Mouse (Mus musculus) CH12.LX (cell line): ENCODE data around the gene Trnt1. TPM values are rescaled to one million over a fixed set of nuclear protein-coding genes. Genes with fewer than 3 reads are reported as not detected.
A peak's percentile ranks its signal among the peaks of the same experiment; 100 is the strongest.

Experiments
- DNase-seq: peaks from one replicate; pipeline ENCODE4 v3.0.0-alpha.2; 2013; ENCODE audit errors: extremely low read depth
- H3K27ac ChIP-seq: 2 replicates; pipeline ENCODE4 v1.5.1; 2012; ENCODE audit warnings: low read depth, mild to moderate bottlenecking, control low read depth, moderate library complexity; ENCODE audit not compliant: insufficient read depth
- H3K27me3 ChIP-seq: replicated peaks from 2 replicates; pipeline ENCODE3; 2012; ENCODE audit warnings: inconsistent platforms
- H3K36me3 ChIP-seq, 2 experiments: replicated peaks in 1 of 2; 2 replicates each; pipeline versions ENCODE3 to v1.6.1; 2012; ENCODE audit warnings: inconsistent platforms in 1 of 2, low read length in 1 of 2, mild to moderate bottlenecking in 1 of 2, mixed read lengths in 1 of 2, moderate library complexity in 1 of 2; ENCODE audit not compliant: control insufficient read depth in 1 of 2, insufficient read depth in 1 of 2
- H3K4me1 ChIP-seq, 2 experiments: 2 replicates each; pipeline ENCODE4 v1.6.1; 2012; ENCODE audit warnings: inconsistent platforms in 1 of 2, moderate library complexity in 1 of 2; ENCODE audit not compliant: insufficient read depth in 2 of 2, control insufficient read depth in 1 of 2
- H3K4me2 ChIP-seq: 2 replicates; pipeline ENCODE4 v1.6.1; 2012; ENCODE audit warnings: low read depth, mild to moderate bottlenecking, control low read depth; ENCODE audit not compliant: poor library complexity, insufficient read depth, severe bottlenecking
- H3K4me3 ChIP-seq, 3 experiments: fragments of 150-350 bp in 1 of 3; sonication (generic) in 1 of 3; replicated peaks in 1 of 3; 2 replicates each; pipeline versions ENCODE3 to v1.5.1; 2011 to 2012; ENCODE audit warnings: low read depth in 2 of 3, low read length in 2 of 3, mild to moderate bottlenecking in 2 of 3, moderate library complexity in 2 of 3, control low read depth in 1 of 3, improper control_type of control experiment in 1 of 3, inconsistent platforms in 1 of 3, mixed read lengths in 1 of 3; ENCODE audit not compliant: poor library complexity in 1 of 3
- H3K79me2 ChIP-seq: replicated peaks from 2 replicates; pipeline ENCODE4 v1.6.1; 2012; ENCODE audit warnings: mild to moderate bottlenecking, moderate library complexity; ENCODE audit not compliant: control insufficient read depth, poor library complexity, insufficient read depth, severe bottlenecking; ENCODE audit errors: extremely low read depth
- H3K9ac ChIP-seq: 2 replicates; pipeline ENCODE4 v1.6.1; 2012; ENCODE audit warnings: low read depth, mild to moderate bottlenecking, control low read depth, moderate library complexity; ENCODE audit not compliant: insufficient read depth
- H3K9me3 ChIP-seq: replicated peaks from 2 replicates; pipeline ENCODE3; 2012; ENCODE audit warnings: low read length, inconsistent platforms, mixed read lengths
- BHLHE40 ChIP-seq: IDR thresholded peaks from 2 replicates; pipeline ENCODE4 v1.6.1; 2011; ENCODE audit warnings: mild to moderate bottlenecking, low read depth, low read length, improper control_type of control experiment
- CHD1 ChIP-seq: IDR thresholded peaks from 2 replicates; pipeline ENCODE4 v1.6.1; 2012; ENCODE audit warnings: low read depth, low read length, improper control_type of control experiment, inconsistent platforms
- CHD2 ChIP-seq: IDR thresholded peaks from 2 replicates; pipeline ENCODE4 v1.6.1; 2011; ENCODE audit warnings: low read length, improper control_type of control experiment
- CTCF ChIP-seq, 2 experiments: IDR thresholded peaks in 1 of 2; conservative IDR thresholded peaks in 1 of 2; 2 replicates each; pipeline ENCODE4 v1.5.1; 2011 to 2012; ENCODE audit warnings: low read depth in 2 of 2, low read length in 2 of 2, improper control_type of control experiment in 1 of 2, inconsistent platforms in 1 of 2, mild to moderate bottlenecking in 1 of 2, moderate library complexity in 1 of 2
- E2F4 ChIP-seq: IDR thresholded peaks from 2 replicates; pipeline ENCODE4 v1.6.1; 2011; ENCODE audit warnings: low read depth, low read length, improper control_type of control experiment; ENCODE audit not compliant: insufficient replicate concordance
- ELF1 ChIP-seq: IDR thresholded peaks from 2 replicates; pipeline ENCODE4 v1.6.1; 2014; ENCODE audit warnings: low read depth, mild to moderate bottlenecking, inconsistent platforms, low read length, improper control_type of control experiment
- EP300 ChIP-seq: IDR thresholded peaks from 2 replicates; pipeline ENCODE4 v1.6.1; 2011; ENCODE audit warnings: low read length, improper control_type of control experiment
- ETS1 ChIP-seq: conservative IDR thresholded peaks from 2 replicates; pipeline ENCODE4 v1.6.1; 2012; ENCODE audit warnings: low read depth, mild to moderate bottlenecking, inconsistent platforms, low read length, improper control_type of control experiment, moderate library complexity
- GABPA ChIP-seq: IDR thresholded peaks from 2 replicates; pipeline ENCODE4 v1.6.1; 2012; ENCODE audit warnings: low read depth, low read length, improper control_type of control experiment, inconsistent platforms; ENCODE audit not compliant: insufficient replicate concordance
- HCFC1 ChIP-seq: IDR thresholded peaks from 2 replicates; pipeline ENCODE4 v1.6.1; 2012; ENCODE audit warnings: low read depth, mild to moderate bottlenecking, inconsistent platforms, low read length, improper control_type of control experiment
- IRF4 ChIP-seq: IDR thresholded peaks from 2 replicates; pipeline ENCODE4 v1.6.1; 2014; ENCODE audit warnings: low read depth, mild to moderate bottlenecking, inconsistent platforms, low read length, improper control_type of control experiment
- JUN ChIP-seq: IDR thresholded peaks from 2 replicates; pipeline ENCODE4 v1.6.1; 2011; ENCODE audit warnings: low read depth, mild to moderate bottlenecking, low read length, improper control_type of control experiment, moderate library complexity; ENCODE audit not compliant: insufficient read depth
- JUND ChIP-seq: conservative IDR thresholded peaks from 2 replicates; pipeline ENCODE4 v1.6.1; 2011; ENCODE audit warnings: low read depth, low read length, improper control_type of control experiment
- KAT2A ChIP-seq: IDR thresholded peaks from 2 replicates; pipeline ENCODE4 v1.6.1; 2012; ENCODE audit warnings: low read length, improper control_type of control experiment, inconsistent platforms; ENCODE audit not compliant: insufficient replicate concordance
- MAFK ChIP-seq: IDR thresholded peaks from 2 replicates; pipeline ENCODE4 v1.6.1; 2011; ENCODE audit warnings: low read length, improper control_type of control experiment; ENCODE audit not compliant: insufficient replicate concordance
- MAX ChIP-seq: IDR thresholded peaks from 2 replicates; pipeline ENCODE4 v1.6.1; 2011; ENCODE audit warnings: low read length, improper control_type of control experiment
- MAZ ChIP-seq: IDR thresholded peaks from 2 replicates; pipeline ENCODE4 v1.6.1; 2012; ENCODE audit warnings: low read depth, mild to moderate bottlenecking, inconsistent platforms, low read length, improper control_type of control experiment, moderate library complexity
- MEF2A ChIP-seq: IDR thresholded peaks from 2 replicates; pipeline ENCODE4 v1.6.1; 2014; ENCODE audit warnings: low read depth, mild to moderate bottlenecking, inconsistent platforms, low read length, improper control_type of control experiment, borderline replicate concordance
- MXI1 ChIP-seq: IDR thresholded peaks from 2 replicates; pipeline ENCODE4 v1.6.1; 2011; ENCODE audit warnings: mild to moderate bottlenecking, low read depth, low read length, improper control_type of control experiment
- MYC ChIP-seq: IDR thresholded peaks from 2 replicates; pipeline ENCODE4 v1.6.1; 2011; ENCODE audit warnings: low read depth, mild to moderate bottlenecking, improper control_type of control experiment, low read length
- NELFE ChIP-seq: IDR thresholded peaks from 2 replicates; pipeline ENCODE4 v1.6.1; 2011; ENCODE audit warnings: low read depth, low read length, improper control_type of control experiment
- NRF1 ChIP-seq: IDR thresholded peaks from 2 replicates; pipeline ENCODE4 v1.6.1; 2014; ENCODE audit warnings: low read depth, mild to moderate bottlenecking, inconsistent platforms, low read length, improper control_type of control experiment, moderate library complexity
- PAX5 ChIP-seq: IDR thresholded peaks from 2 replicates; pipeline ENCODE4 v1.6.1; 2012; ENCODE audit warnings: low read length, inconsistent platforms, mixed read lengths
- POLR2A ChIP-seq: IDR thresholded peaks from 2 replicates; pipeline ENCODE4 v1.6.1; 2011; ENCODE audit warnings: low read depth, mild to moderate bottlenecking, improper control_type of control experiment, low read length
- POLR2AphosphoS2 ChIP-seq: IDR thresholded peaks from 2 replicates; pipeline ENCODE4 v1.6.1; 2011; ENCODE audit warnings: low read depth, low read length, improper control_type of control experiment
- RAD21 ChIP-seq: IDR thresholded peaks from 2 replicates; pipeline ENCODE4 v1.6.1; 2011; ENCODE audit warnings: low read depth, mild to moderate bottlenecking, low read length, improper control_type of control experiment, moderate library complexity
- RCOR1 ChIP-seq: conservative IDR thresholded peaks from 2 replicates; pipeline ENCODE4 v1.6.1; 2012; ENCODE audit warnings: low read depth, mild to moderate bottlenecking, inconsistent platforms, low read length, improper control_type of control experiment
- SIN3A ChIP-seq: IDR thresholded peaks from 2 replicates; pipeline ENCODE4 v1.6.1; 2012; ENCODE audit warnings: low read length, improper control_type of control experiment, inconsistent platforms
- SMC3 ChIP-seq: IDR thresholded peaks from 2 replicates; pipeline ENCODE4 v1.6.1; 2011; ENCODE audit warnings: low read depth, low read length, improper control_type of control experiment
- TBP ChIP-seq: conservative IDR thresholded peaks from 2 replicates; pipeline ENCODE4 v1.6.1; 2011; ENCODE audit warnings: low read depth, low read length, improper control_type of control experiment
- TCF12 ChIP-seq: IDR thresholded peaks from 2 replicates; pipeline ENCODE4 v1.6.1; 2014; ENCODE audit warnings: low read depth, mild to moderate bottlenecking, inconsistent platforms, low read length, improper control_type of control experiment
- UBTF ChIP-seq: IDR thresholded peaks from 2 replicates; pipeline ENCODE4 v1.6.1; 2012; ENCODE audit warnings: low read depth, mild to moderate bottlenecking, inconsistent platforms, low read length, improper control_type of control experiment, moderate library complexity
- USF2 ChIP-seq: conservative IDR thresholded peaks from 2 replicates; pipeline ENCODE4 v1.6.1; 2011; ENCODE audit warnings: low read depth, low read length, improper control_type of control experiment
- ZC3H11A ChIP-seq: IDR thresholded peaks from 2 replicates; pipeline ENCODE4 v1.6.1; 2012; ENCODE audit warnings: low read depth, mild to moderate bottlenecking, inconsistent platforms, low read length, improper control_type of control experiment
- ZKSCAN1 ChIP-seq: IDR thresholded peaks from 2 replicates; pipeline ENCODE4 v1.6.1; 2012; ENCODE audit warnings: low read depth, inconsistent platforms, low read length, improper control_type of control experiment, borderline replicate concordance
- ZMIZ1 ChIP-seq: IDR thresholded peaks from 2 replicates; pipeline ENCODE4 v1.6.1; 2012; ENCODE audit warnings: low read depth, mild to moderate bottlenecking, inconsistent platforms, low read length, improper control_type of control experiment
- ZNF384 ChIP-seq: IDR thresholded peaks from 2 replicates; pipeline ENCODE4 v1.6.1; 2012; ENCODE audit warnings: low read depth, low read length, improper control_type of control experiment, inconsistent platforms
- dilution Hi-C: fragments of 300-500 bp; cut with MboI; formaldehyde crosslinking; loops from 2 replicates; pipeline ENCODE4 v1.14.3; 2020; ENCODE audit warnings: low sequenced_read_pairs; ENCODE audit not compliant: extremely low pct_unique_long_range_greater_than_20kb, extremely low pct_ligation_motif_present
- in situ Hi-C: fragments of 300-500 bp; cut with MboI; formaldehyde crosslinking; loops from 3 replicates; pipeline ENCODE4 v1.14.3; 2019; ENCODE audit warnings: low sequenced_read_pairs, low pct_ligation_motif_present, low pct_unique_long_range_greater_than_20kb, mixed read lengths
- polyA plus RNA-seq: library from polyadenylated mRNA; unstranded; fragments of >175 nt; gene quantifications from 2 replicates; pipeline ENCODE4 v1.2.1, GENCODE M21; 2012; ENCODE audit warnings: low read depth; ENCODE audit not compliant: insufficient read length
- total RNA-seq, 2 experiments: library from RNA; depleted of rRNA; stranded (reverse); fragments of 300-350 nt in 1 of 2; fragments of >200 nt in 1 of 2; gene quantifications; 2 replicates each; pipeline ENCODE4 v1.2.3; 2012 to 2014

The Trnt1 gene
- total and polyA plus RNA-seq, 3 experiments, result 106 to 239 (median 159) TPM

DNA sequence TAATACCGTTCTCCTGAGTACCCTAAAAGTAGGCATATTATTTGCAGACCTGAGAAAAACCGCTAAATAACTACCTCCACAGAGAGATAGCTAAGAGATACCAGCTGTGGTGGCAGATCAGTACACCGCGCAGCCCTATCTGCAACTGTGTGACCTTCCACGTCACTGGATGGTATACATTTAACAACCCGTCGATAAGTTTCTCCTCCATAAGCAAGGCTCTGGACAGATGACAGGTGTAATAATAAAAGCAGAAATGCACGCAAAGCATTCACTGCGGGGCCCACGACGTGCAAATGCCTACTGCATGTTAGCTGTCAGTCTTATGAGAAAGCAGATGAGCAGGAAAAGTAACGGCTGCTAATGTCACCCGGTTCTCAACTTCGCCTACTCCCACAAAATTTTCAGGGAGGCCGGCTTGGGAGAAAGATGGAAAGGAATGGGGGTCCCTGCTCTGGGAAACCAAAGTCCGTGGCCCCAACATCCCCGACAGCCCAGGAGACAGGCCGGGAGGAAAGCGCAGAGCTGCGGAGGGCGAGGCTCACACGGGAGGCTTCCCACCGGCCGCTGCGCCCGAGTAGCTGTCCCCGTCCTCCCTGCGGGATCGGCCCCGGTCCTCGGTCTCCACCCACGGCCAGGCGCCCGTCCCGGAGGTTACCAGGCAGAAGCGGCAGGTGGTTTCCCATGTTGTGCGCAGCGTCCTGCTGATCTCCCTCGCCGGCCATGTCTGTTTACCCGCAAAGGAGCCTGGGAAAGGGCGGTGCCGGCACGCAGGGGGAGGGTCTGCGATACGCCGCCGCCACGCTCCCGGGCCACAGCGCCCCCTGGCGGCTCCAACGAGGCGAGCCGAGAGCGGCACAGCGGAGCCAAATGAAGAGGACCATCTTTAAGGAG is 30.7 kb downstream of the Trnt1 start, which contains the start of gene Crbn:
Gene Crbn (minus strand): TSS at position 745 of the 894 bp plus-strand sequence.
- peaks cover 3 to 40% of the 10 kb centered on the region in 2 experiments; a peak in 3 of 4 replicates for H3K4me1 ChIP-seq
- H3K9me3 ChIP-seq, result no peaks in the 10 kb centered on the region
- no peaks in the 10 kb centered on the region for H3K27me3 ChIP-seq
- DNase-seq, result peak; percentile 85
- peak within 1 kb of the TSS; percentile 97 for H3K4me2 ChIP-seq
- dilution Hi-C loops (no loop called here), in situ Hi-C loops (loop anchor here (25.0 kb wide), 1 partner anchor 1263 kb away; the partner anchor contains the start of gene Setmar)
- H3K9ac ChIP-seq, result peak within 1 kb of the TSS; percentile 68
- peaks cover 6 to 9% of the 10 kb centered on the region in 2 experiments for H3K36me3 ChIP-seq
- peak within 1 kb of the TSS; percentile 78 to 91 (median 88) for H3K4me3 ChIP-seq
- peak within 1 kb of the TSS; percentile 56 for H3K27ac ChIP-seq
- H3K79me2 ChIP-seq, result peaks cover 20% of the 10 kb centered on the region
- TF ChIP-seq USF2 (no peak), ZKSCAN1 (no peak), POLR2A (peak; percentile 69), IRF4 (peak; percentile 14; the same call in 1 of the 2 replicates), EP300 (no peak), MXI1 (peak; percentile 70), NELFE (peak; percentile 71), POLR2AphosphoS2 (no peak), SIN3A (peak; percentile 96), E2F4 (no peak), ZC3H11A (peak; percentile 52), SMC3 (peak; percentile 95), MAFK (no peak), CHD1 (no peak), GABPA (peak; percentile 23; the same call in 1 of the 2 replicates), HCFC1 (peak; percentile 84), BHLHE40 (peak; percentile 58), ZMIZ1 (no peak), MAX (peak; percentile 66; the same call in 1 of the 2 replicates), RCOR1 (no peak), PAX5 (no peak), MYC (peak; percentile 59; the same call in 1 of the 2 replicates), ELF1 (peak; percentile 51; the same call in 1 of the 2 replicates), JUN (no peak), KAT2A (peak; percentile 68; the same call in 1 of the 2 replicates), UBTF (peak; percentile 63; the same call in 1 of the 2 replicates), RAD21 (peak; percentile 73), ZNF384 (peak; percentile 12; the same call in 1 of the 2 replicates), CTCF (conservative IDR thresholded peaks at IDR 0.05 in 1 of 2, IDR thresholded peaks at IDR 0.05 in 1 of 2; ENCODE audit: low read depth in 2 of 2, low read length in 2 of 2) (peak; percentile 44 to 95; a peak in 3 of 4 replicates), MAZ (no peak), TCF12 (peak; percentile 87), TBP (no peak), ETS1 (no peak), MEF2A (peak; percentile 59; the same call in 1 of the 2 replicates), JUND (no peak), NRF1 (peak; percentile 54), CHD2 (peak; percentile 34; the same call in 1 of the 2 replicates)
